Mouse (Mus musculus) adrenal gland (tissue): ENCODE data around the gene H2-M10.2.

Experiments
- intact Hi-C: fragments of 180-260 bp; cut with DNase I; formaldehyde crosslinking; loops from one replicate; pipeline ENCODE4 v1.15.1; 2025
- long read RNA-seq, 2 experiments: library from polyadenylated mRNA; unstranded; transcript quantifications; one replicate each; pipeline ENCODE4 v2.0.0; 2020; ENCODE audit warnings: borderline replicate concordance in 1 of 2; ENCODE audit not compliant: insufficient replicate concordance in 1 of 2

Gene H2-M10.2
- long read RNA-seq, experiment 1, result 0 reads
- long read RNA-seq, experiment 2, result 0 reads

DNA sequence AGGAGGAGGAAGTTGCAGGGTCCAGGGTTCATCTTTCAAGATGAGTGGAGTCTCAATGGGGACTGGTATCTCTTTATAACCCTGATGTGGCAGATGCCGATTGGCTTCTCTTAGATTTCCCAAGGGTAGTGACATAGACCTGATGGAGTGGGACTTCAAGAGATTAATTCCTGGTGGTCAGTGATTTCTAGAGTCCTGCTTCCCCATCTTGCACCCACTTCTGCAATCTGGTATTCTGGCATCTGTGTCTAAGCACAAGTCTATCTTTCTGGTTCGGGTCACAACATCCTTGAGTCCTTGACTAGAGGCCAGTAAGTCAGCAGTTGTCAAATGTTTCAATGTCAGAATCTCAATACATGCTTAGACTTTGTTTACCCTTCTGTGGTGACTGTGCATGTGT, at the start of gene H2-M10.2:
Gene H2-M10.2 (minus strand): TSS at position 101 of the 400 bp plus-strand sequence.
- intact Hi-C loops, result no loop called here

DNA sequence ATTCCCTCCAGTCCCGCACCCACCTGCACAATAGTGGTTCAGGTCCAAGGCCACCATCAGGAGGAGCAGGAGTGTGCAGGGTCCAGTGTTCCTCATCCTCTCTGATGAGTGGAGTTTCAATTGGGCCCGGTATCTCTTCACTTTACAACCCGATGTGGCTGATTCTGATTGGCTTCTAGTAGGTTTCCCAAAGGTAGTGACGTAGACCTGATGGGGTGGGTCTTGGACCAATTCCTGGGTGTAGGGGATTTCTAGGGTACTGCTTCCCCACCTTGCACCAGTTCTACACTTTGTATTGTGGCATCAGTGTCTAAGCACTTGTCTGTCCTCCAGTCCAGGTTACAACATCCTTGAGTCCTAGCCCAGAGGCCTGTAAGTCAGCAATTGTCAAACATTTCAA, 39.8 kb upstream of the H2-M10.2 start, which contains the start of gene H2-M10.1:
Gene H2-M10.1 (minus strand): TSS at position 101 of the 400 bp plus-strand sequence.
- intact Hi-C loops, result no loop called here

DNA sequence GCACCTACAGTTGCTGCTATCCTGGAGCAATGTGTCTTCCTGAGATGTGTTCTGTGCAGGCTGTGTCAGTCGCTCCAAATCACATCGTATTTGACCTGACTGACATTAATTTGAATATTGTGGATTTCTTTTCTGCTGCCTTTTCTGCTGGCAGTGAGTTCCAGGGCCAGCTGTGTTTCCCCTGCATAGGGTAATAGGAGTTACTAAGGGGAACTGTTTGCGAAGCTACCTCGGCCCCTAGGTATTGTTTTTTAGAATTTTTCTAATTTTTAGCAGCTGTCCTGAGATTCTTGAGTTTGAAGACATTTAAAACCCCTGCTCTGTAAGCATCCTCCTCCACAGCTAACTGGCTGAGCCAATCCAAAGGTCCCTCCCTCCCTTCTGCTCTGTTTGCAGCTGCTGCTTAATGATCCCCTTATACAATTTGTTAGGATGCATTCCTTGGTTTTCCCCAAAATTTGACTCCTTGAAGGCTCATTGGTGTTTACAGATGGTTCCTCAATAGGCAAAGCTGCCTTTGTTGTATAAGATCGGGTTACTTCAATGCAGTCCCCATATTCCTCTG, 29.5 kb upstream of the H2-M10.2 start:
- intact Hi-C loops, result loop anchor here (5.0 kb wide), 1 partner anchor 42 kb away; no protein-coding TSS in a partner anchor

DNA sequence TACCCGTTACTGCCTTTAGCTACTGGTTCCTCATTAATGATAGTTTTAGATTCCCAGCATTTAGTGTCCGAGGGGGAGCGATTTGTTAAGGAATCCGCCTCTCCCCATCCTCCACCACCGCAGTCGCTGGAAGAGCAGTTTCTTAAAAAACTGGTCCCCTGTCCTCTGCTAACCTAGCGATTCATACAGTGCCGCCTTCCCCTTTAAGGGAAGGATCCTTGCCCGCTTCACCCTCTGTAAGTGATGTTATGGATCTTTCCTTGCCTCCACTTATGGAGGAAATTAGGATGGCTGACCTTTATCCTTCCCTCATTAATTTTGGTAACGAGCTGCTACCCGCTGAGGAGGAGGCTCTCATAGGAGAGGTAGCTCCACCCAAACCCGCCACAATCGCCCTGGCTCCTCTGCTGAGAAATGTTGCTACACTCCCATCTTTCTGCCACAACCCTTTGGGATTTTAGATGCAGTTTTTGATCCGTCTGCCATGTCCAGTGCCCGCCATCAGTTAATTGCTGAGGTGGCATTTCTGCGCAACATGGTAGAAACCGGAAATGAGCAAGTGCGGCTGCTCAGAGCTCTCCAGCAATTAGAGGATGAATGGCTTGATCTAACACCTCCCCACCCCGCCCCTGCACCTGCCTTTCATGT, 28.9 kb upstream of the H2-M10.2 start:
- intact Hi-C loops, result loop anchor here (5.0 kb wide), 1 partner anchor 42 kb away; no protein-coding TSS in a partner anchor

DNA sequence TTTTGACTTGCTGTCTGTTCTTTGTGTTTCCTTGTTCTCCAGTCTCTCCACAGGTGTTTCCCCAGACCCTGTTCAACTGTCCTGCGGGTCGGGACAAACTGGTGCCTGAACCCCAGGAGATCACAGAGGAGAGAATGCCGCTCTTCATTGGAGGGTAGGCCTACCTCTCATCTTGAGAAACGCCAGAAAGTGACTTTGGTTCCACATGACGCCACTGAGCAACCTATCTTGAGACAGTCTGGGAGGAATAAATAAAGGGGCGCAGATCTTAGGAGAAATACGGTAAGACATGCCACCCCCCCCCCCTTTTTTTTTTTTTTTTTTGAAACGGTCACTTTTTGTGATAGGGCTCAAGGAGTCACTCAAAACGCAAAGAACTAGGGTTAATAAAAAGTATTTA, 28.2 kb upstream of the H2-M10.2 start:
- intact Hi-C loops, result no loop called here

DNA sequence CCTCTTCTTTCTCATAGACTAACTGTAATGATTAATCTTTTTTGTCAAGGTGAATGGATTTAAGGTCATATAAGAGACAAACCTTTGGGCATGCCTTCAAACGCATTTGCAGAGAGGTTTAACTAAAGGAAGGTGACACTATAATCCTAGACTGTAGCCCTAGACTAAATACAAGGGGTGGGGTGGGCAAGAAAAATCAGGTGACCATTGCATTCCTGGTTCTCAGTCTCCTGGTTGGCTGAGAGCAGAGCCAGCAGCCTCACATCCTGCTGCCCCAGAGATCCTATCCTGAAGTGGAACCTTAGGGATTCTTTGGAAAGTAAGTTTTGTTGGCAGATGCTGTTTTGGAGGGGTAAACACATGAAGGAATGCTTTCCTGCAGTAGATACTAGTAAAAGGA, 23.0 kb upstream of the H2-M10.2 start:
- intact Hi-C loops, result loop anchor here (5.0 kb wide), 1 partner anchor 108 kb away; no protein-coding TSS in a partner anchor

DNA sequence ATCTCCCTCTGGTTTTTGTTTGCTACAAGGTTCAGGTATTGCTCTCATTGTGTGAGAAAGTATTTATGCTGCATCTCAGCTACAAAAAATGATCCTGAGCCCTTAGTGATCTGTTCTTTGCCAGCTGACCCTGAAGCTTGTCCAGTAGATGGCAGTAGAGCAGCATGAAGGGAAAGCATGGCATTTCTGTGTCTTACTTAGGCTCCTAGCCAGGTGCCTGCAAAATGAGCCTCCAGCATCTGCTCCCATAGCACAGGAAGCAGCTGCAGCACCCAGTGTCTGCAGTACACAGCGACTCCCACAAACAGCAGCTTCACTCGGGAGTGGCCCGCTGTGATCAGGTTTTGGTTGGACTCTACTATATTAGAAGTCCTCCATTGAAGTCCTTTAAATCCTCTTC, 22.6 kb upstream of the H2-M10.2 start:
- intact Hi-C loops, result loop anchor here (5.0 kb wide), 1 partner anchor 108 kb away; no protein-coding TSS in a partner anchor

DNA sequence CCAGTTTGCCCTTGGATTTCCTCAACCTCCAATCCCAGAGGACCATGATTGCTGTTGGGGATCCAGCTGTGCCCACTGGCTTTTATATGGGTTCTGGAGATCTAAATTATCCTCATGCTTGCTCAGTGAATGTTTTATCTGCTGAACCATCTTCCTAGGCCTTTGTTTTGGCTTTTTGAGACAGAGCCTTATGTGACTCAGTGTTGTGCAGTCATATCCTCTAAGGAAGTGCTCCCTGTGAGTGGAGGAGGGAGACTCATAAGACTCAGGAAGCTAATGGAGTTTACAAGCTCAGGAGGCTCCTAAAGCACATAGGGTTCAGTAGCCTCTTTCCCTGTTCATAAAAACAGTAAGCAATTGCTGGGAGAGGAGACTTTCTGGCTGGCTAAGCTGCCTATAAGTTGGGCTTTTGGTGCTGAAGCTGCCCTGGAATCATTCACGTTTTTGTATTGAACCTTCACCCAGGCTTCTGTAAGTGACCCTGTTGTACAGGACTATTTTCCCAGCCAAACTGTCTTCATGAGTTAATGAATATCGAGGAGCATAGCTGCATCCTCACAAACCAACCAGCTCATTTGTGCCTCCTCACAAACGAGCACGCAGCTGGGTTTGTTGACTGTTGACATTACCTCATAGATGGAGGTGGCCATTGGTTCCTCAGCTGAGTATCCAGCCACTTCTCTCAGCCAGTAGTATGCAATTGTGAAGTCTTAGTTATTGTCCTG, 4.6 kb downstream of the H2-M10.2 start:
- intact Hi-C loops, result no loop called here

DNA sequence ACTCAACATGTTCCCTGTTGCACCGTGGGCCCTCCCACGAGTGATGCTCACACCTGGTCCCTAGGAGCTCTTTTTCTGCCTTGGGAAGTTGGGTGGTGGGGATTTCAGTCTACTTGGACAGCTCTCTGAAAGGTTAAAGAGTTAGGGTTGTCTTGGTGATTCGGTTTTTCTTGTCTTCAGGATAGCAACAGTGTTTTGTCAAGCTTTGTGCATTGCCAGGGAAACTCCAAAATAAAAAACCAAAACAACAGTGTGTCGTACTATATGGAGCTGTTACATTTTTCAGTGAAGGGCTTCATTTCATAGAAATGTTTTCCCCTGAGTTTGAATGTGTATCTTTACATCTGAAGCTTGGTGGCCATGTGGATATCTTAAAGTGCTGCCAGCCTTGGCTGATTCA, 11.5 kb downstream of the H2-M10.2 start:
- intact Hi-C loops, result no loop called here

DNA sequence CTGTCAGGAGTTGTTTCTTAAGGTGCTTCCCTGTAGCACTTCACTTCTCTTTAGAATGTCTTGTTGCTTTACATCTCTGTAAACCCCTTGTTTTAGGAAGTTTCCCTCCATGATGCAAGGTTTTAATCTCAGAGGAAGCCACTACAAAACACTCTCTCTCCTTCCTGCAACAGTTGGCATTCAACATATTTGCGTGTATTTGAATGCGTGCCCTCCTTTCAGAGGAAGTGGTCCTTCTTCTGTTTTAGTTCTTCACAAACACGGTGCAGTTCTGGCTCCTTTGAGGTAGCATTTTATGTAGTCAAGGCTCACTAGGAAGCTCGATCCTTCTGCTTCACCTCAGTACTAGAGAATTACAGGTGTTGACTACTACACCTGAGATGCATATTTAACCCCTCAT, 12.5 kb downstream of the H2-M10.2 start:
- intact Hi-C loops, result no loop called here

DNA sequence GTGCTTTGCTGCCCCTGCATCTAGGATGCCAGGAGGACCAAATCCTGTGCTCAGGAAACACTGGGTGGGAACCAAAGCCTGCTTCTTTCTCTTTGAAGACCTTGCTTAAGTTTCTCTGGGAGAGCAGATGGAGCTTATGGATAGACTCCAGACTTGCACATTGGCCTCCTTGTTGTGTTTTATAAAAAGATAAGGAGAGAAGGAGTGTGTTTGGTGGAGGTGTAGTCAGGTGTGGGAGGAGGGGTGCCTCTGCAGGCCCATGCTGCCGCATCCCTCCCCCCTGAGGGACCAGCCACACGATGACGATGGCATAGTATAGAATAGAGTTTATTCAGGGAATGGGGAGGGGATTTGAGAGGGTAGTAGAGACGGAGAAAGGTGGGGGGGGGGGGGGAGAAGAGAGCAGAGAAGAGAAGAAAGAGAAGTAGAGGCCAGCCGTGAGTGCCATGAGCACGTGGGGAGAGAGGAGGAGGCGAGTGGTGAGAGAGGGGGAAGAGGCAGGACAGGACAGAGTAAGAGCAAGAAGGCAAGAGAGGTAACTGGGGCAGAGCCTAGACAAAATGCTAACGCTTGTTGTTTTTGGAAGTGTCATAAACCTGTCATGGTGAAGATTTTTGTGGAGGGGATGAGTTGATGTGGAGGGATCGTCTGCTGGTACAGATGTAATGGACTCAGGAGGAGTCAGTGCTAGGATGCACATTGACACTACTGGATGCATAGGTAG, 13.5 kb downstream of the H2-M10.2 start:
- intact Hi-C loops, result no loop called here

DNA sequence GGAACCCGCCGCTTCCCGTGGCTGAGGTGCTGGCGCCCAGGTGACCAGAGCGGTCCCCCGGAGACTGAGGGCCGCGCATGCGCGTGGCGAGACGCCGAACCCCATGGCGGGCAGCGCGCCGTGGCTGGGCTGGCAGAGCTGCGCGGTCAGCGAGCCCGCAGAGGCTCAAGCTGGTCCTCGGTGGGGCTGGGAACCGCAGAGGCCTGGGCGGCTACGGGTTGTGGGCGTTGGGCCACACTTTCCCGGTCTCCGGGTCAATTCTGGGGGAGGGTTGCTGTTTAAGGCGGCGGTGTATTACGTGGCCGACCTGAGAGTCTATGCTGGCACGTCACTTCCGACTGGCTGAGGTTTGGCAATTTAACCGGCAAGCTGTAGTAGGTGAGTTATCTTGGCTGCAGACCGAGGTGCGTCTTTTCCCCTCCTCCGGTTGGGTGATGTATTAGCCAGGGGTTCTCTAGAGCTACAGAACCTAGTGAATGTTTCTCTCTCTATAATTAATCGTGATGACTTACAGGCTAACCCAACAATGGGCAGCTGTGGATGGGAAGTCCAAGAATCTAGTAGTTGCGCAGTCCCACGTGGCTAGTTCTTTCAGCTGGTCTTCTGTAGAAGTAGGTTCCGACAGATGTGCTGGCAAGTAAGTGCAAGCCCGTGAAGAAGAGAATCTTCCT, 14.6 kb downstream of the H2-M10.2 start, which contains the start of gene Trim39:
Gene Trim39 (minus strand): TSS at position 662 of the 671 bp plus-strand sequence.
- intact Hi-C loops, result no loop called here

DNA sequence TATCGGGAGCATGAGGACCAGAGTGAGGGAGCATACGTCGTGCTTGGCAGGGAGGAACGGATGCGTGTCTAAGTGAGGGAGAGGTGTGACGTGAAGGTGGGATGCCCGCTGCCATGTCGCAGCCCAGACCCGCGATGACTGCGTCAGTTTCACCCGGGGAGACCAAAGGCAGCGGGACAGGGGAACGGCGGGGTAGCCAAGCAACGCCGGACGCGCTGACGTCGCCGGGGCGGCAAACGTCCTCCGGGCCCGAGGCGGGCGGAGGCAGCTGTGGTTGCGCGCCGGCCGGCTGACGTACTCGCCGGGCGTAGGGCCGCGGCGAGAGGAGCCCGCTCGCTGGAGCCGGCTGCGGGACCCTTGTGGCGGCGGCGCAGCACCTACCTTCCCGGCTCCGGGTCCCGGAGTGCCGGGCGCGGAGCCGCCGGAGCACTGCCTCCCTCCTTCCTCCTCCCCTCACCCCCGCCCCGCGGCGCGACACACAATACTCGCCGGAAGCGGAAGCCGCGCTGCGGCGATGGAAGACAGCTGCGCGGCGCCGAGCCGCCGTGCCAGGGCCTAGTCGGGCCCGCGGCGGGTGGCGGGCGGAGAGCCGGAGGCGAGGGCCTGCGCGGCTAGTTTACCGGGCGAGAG, 15.2 kb downstream of the H2-M10.2 start:
- intact Hi-C loops, result no loop called here

DNA sequence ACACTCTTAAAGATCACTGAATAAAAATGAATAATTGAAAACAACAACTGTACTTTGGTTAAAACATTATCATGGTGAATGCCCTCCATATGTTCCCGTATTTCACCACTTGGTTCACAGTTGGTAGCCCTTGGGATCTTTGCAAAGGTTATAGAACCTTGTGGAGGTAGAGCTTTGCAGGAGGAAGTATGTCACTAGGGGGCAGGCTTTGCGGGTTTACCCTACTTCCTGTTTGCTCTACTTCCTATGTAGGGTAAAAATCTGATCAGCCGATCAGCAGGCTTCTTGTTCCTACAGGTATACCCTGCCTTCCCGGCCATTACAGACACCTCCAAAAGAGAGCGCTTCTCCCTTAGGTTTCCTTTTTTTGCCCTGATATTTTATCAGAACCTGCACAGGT, 20.5 kb downstream of the H2-M10.2 start:
- intact Hi-C loops, result no loop called here

DNA sequence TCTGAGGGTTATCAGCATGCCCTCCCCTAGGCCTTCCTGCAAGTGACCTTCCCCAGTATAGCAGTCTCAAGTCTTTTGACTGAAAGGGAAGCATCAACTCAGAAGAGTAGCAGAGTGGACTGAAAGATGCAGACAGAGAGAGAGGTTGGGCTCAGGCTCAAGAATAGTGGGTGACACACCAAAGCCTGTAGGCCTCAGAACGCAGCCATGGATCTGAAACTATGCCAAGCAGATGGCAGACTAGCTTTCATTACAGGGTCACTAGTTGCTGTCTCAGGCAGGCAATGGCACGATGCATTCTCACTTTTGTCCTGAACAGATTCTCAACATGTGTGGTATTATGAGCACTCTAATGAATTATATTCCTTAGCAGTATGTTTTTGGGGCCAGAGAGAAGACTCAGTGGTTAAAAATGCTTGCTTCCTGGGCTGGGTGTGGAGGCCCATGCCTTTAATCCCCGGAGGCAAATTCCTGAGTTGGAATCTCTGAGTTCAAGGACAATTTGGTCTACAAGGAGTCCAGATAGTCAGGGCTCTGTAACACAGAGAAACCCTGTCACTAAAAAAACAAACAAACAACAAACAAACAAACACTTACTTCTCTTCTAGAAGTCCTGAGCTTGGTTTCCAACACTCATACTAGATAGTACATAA, 21.9 kb downstream of the H2-M10.2 start:
- intact Hi-C loops, result no loop called here

DNA sequence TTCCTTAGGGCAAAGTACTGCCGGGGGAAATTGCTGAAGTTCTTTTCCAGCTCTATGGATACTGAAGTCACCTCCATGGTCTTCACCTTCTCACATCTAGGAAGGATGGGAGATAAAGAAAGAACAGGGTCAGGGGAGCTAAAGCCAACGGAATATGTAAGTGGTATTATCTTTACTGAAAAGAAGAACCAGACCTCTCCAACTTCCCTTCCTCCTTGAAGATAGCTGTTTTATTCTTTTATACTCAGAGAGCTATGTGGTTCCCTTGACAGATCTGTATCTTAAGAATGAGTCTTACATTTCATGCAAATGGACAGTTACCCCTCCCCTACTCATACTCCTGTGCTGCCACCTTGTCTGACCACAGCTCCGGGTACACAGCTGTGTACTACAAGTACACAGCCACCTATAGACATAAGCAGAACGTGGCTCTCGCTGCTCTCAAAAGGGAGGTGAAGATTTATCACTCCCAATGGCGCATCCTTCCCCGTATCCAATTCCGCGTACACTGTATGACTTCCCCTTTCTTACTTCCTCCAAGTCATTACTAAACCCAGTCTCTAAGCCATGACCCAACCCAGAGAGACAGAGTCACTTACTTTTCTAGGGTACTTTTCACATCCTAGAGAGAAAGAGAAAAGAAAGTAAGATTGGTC, 24.7 kb downstream of the H2-M10.2 start:
- intact Hi-C loops, result no loop called here

DNA sequence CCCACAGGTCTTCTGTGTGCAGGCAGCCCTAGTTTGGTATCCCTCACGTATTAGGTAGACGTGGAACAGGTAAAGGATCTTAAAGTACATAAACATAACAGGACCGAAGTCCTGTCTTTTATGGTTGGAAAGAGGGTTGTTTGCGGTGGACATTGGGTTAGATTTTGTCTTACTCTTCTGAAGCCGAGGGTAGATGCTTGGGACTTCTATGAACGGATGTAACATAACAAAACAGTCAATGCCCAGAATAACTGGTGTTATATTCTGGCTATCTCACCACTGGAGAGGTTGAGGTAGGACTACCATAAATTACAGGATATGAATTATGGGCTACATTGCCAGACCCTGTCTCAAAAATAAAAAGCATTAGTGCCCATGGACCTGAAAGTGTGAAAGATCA, 28.3 kb downstream of the H2-M10.2 start, which contains the start of gene Rpp21:
Gene Rpp21 (minus strand): TSS at position 101 of the 400 bp plus-strand sequence.
- intact Hi-C loops, result no loop called here

DNA sequence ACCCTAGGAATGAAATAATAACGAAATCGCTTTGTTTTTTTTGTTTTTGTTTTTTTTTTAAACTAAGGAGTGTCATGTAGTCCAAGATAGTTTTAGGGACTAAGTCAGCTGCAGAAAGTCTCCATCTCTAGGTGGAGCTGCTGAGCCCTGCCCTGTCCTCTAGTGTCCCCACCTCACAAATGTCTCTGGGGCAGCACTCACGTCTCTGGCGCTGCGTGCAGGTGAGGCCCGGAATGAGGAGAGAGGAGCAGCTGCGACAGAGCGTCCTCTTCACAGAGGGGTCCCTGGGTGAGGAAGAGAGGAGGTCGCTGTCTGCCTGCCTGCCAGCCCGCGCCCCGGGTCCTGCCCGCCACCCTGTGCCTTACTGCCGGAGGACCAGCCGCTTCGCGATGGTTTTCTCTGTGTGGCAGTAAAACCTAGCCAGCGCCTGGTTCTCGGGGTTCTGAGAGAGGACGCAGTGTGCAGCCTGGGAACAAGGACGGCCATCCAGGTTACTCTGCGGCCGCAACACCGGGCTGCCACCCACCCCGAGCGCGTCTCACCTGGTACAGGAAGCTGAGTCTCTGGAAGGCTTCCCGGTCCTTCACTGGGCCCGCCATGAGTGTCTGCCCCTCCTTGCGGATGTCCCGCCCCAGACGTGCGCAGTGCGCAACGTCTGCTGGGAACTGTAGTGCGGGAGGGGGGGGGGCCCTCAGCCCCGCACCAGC, 28.9 kb downstream of the H2-M10.2 start:
- intact Hi-C loops, result no loop called here
